Mouse (Mus musculus): Measurements from ENCODE around the gene Adck1.

GRCm38 (mm10) chr12:88457021-88457420 is 96.7 kb downstream of the Adck1 start:
- TF ChIP-seq GATA1 (IDR thresholded peaks at IDR 0.05; ENCODE audit: borderline replicate concordance, low read length), result no peak
- no peak for TF ChIP-seq FLI1 (IDR thresholded peaks at IDR 0.05; ENCODE audit: low read length)

Measured in megakaryocyte, embryonic 14.5 days (primary cell).